Mouse (Mus musculus) brain, embryonic 14.5 days (tissue): ENCODE measurements around the gene Slco4a1.

Experiments used
- CTCF ChIP-seq: fragments of 200-500 bp; IDR thresholded peaks from 2 replicates; pipeline ENCODE4 v1.5.1; 2012; ENCODE audit warnings: inconsistent platforms, mild to moderate bottlenecking, moderate library complexity, borderline replicate concordance; ENCODE audit not compliant: insufficient read depth, insufficient read length; ENCODE audit errors: extremely low read depth
- POLR2A ChIP-seq: fragments of 200-500 bp; IDR thresholded peaks from 2 replicates; pipeline ENCODE4 v1.6.1; 2012; ENCODE audit warnings: mild to moderate bottlenecking, inconsistent platforms, borderline replicate concordance; ENCODE audit not compliant: poor library complexity, insufficient read depth, insufficient read length, severe bottlenecking; ENCODE audit errors: extremely low read depth

- TF ChIP-seq POLR2A (no peak), CTCF (no peak)
These were observed 22.7 kb upstream of the Slco4a1 start for GRCm38 (mm10) chr2:180433350-180433749.
